Mouse (Mus musculus) embryo, embryonic 11.5 days (tissue): Measurements from ENCODE around the gene Ppl.

Experiments
- DNase-seq: peaks from one replicate; pipeline ENCODE4 v3.0.0-alpha.2; 2012; ENCODE audit warnings: low read depth, low spot score

Gene Ppl

GRCm38 (mm10) chr16:5130196-5130595, 2.0 kb downstream of the Ppl start:
- DNase-seq = no peak

GRCm38 (mm10) chr16:5123476-5123875, 8.7 kb downstream of the Ppl start:
- no peak for DNase-seq

GRCm38 (mm10) chr16:5119845-5120244, 12.4 kb downstream of the Ppl start:
- DNase-seq = no peak

GRCm38 (mm10) chr16:5119385-5119784, 12.8 kb downstream of the Ppl start:
- DNase-seq = no peak

- no peak for DNase-seq
Measured at GRCm38 (mm10) chr16:5113582-5113981, 18.6 kb downstream of the Ppl start.

GRCm38 (mm10) chr16:5113002-5113550, 19.1 kb downstream of the Ppl start:
- no peak for DNase-seq

- DNase-seq = no peak
Measured at GRCm38 (mm10) chr16:5111021-5111420, 21.2 kb downstream of the Ppl start.

- no peak for DNase-seq
Measured at GRCm38 (mm10) chr16:5109877-5110276, 22.3 kb downstream of the Ppl start.

- no peak for DNase-seq
Measured at GRCm38 (mm10) chr16:5101000-5101399, 31.2 kb downstream of the Ppl start.

GRCm38 (mm10) chr16:5096504-5096903, 35.7 kb downstream of the Ppl start:
- no peak for DNase-seq

- no peak for DNase-seq
Measured at GRCm38 (mm10) chr16:5093285-5093684, 38.9 kb downstream of the Ppl start.

- DNase-seq = no peak
Measured at GRCm38 (mm10) chr16:5089021-5089420, 43.2 kb downstream of the Ppl start.

GRCm38 (mm10) chr16:5086179-5086578, 46.0 kb downstream of the Ppl start:
- DNase-seq = no peak

- DNase-seq = no peak
Measured at GRCm38 (mm10) chr16:5085196-5085595, 47.0 kb downstream of the Ppl start.

- no peak for DNase-seq
Measured at GRCm38 (mm10) chr16:5074341-5074740, 57.9 kb downstream of the Ppl start.

- DNase-seq = no peak
Measured at GRCm38 (mm10) chr16:5071974-5072373, 60.2 kb downstream of the Ppl start.

GRCm38 (mm10) chr16:5070321-5070720, 61.9 kb downstream of the Ppl start:
- DNase-seq = no peak

- no peak for DNase-seq
Measured at GRCm38 (mm10) chr16:5063472-5063871, 68.7 kb downstream of the Ppl start.

- DNase-seq = no peak
Measured at GRCm38 (mm10) chr16:5058114-5058513, 74.1 kb downstream of the Ppl start.

GRCm38 (mm10) chr16:5050251-5051110, 81.7 kb downstream of the Ppl start:
- DNase-seq = peak; percentile 42

- DNase-seq = peak; percentile 100
Measured at GRCm38 (mm10) chr16:5049774-5050234, 82.4 kb downstream of the Ppl start, which contains the start of the genes Glyr1 and Ubn1. Gene Glyr1, minus strand, starts transcription at chr16:5049863. Gene Ubn1, plus strand, starts transcription at chr16:5050057.

- no peak for DNase-seq
Measured at GRCm38 (mm10) chr16:5049182-5049773, 82.9 kb downstream of the Ppl start.

- DNase-seq = no peak
Measured at GRCm38 (mm10) chr16:5045322-5045721, 86.9 kb downstream of the Ppl start.
